Mouse (Mus musculus) adrenal gland, postnatal 0 days (tissue): Measurements from ENCODE around the gene Cst7. TPM values are rescaled to one million over a fixed set of nuclear protein-coding genes. Genes with fewer than 3 reads are reported as not detected.

ENCODE experiments used
- polyA plus RNA-seq: library from polyadenylated mRNA; unstranded; fragments of >200 nt; fragmentation: Nextera tagmentation; extraction: Ambion mirVana; gene quantifications from 2 replicates; pipeline ENCODE4 v1.2.1, GENCODE M21; 2015

Cst7 gene
- 0.80 and 0.95 TPM in 2 replicates for polyA plus RNA-seq

GRCm38 (mm10) chr2:150569847-150570590 lies at the start of gene Cst7:
Gene Cst7 (plus strand): TSS chr2:150570415.

DNA sequence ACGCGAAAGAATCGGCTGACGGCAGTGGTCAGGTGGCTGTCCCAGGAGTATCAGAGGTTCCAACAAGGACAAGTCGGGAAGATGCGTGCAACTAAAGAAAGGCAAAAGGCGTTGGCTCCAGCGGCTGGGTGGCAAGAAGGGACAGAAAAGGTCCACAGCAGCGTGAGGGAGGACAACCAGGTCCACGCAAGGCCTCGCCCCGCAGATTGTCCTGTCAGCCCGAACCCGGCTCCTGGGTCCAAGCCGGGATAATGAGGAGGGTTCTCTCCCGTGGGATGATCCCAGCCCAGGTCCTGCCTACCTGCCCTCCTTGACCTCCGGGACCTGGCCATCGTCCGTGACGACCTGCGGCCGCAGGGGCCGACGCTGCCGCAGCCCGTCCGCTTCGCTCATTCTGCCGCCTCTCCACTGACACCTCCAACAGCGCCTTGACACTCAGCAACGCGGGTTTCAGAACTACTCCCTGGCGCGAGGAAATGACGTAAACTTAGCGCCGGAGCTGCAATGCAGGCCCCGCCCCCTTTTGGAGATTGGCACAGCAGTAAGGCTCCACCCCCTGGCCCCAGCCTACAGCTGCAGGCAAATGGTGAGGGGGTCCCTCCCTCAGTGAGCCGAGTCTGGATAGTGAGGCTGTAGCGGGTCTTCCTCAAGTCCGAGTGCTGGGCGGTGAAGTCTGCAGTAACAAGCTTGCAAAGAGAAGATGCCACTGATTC lies 38.0 kb downstream of the Cst7 start, which contains the start of gene Apmap:
Apmap (minus strand) TSS at position 481 of the 713 bp plus-strand sequence.

Other genes starting within 250 kb of the Cst7 start
- 2.8 and 4.8 TPM in 2 replicates for gene Gm10130, start 246.7 kb upstream of the Cst7 start, polyA plus RNA-seq
- gene 3300002I08Rik, start 207.7 kb upstream of the Cst7 start, polyA plus RNA-seq: 6.6 and 8.4 TPM in 2 replicates
- gene Zfp442, start 118.9 kb upstream of the Cst7 start, polyA plus RNA-seq: 3.3 and 4.1 TPM in 2 replicates
- gene Zfp345, start 85.3 kb upstream of the Cst7 start, polyA plus RNA-seq: 0.46 and 0.49 TPM in 2 replicates
- gene Apmap, start 38.2 kb downstream of the Cst7 start, polyA plus RNA-seq: 51.0 and 71.6 TPM in 2 replicates
- gene Acss1, start 98.1 kb downstream of the Cst7 start, polyA plus RNA-seq: 4.5 and 6.2 TPM in 2 replicates
- gene Vsx1, start 118.9 kb downstream of the Cst7 start, polyA plus RNA-seq: not detected in 2 replicates
- 8.9 TPM in 2 replicates for gene Entpd6, start 178.6 kb downstream of the Cst7 start, polyA plus RNA-seq
- gene Pygb, start 216.3 kb downstream of the Cst7 start, polyA plus RNA-seq: 37.4 and 52.9 TPM in 2 replicates